ENCODE assay signal across 11 mouse cellular contexts in genomic region chr14:30326226-30326625, GRCm38 (mm10).
DNase-seq lines count a peak whose midpoint lies in the region; ATAC-seq and TF ChIP-seq lines count a peak whose summit lies in the region.
"Had no signal": no experiment of that assay in that cellular context is flagged by ENCODE, and none has a peak within 500 bp of the region (broad histone marks: within the 10 kb centered on the region; RNA-seq: fewer than 3 reads in every experiment).

No protein-coding gene starts in this region.

- no peaks in the 10 kb centered on the region for H3K27me3 ChIP-seq in kidney, adult 2 months (replicated peaks; ENCODE audit: control insufficient read depth, insufficient read depth, low read length)
- H3K27me3 ChIP-seq in kidney, embryonic 14.5 days (ENCODE audit: control insufficient read depth, insufficient read depth, low read length): no peaks in the 10 kb centered on the region
- H3K27me3 ChIP-seq in testis, adult 2 months (ENCODE audit: control insufficient read depth, insufficient read depth, low read length): no peaks in the 10 kb centered on the region
- H3K27me3 ChIP-seq: forebrain, embryonic 15.5 days had no signal

- peak overlapping the region; percentile 60 for H3K27ac ChIP-seq in kidney, adult 2 months (ENCODE audit: insufficient read depth, low read depth, low read length)
- no peak overlapping the region; the same call in 1 of the 2 replicates for H3K27ac ChIP-seq in kidney, embryonic 14.5 days (ENCODE audit: low read depth, low read length)
- peak overlapping the region; percentile 48; the same call in 1 of the 2 replicates for H3K27ac ChIP-seq in testis, adult 2 months (ENCODE audit: control insufficient read depth, insufficient read depth, low read depth, low read length)
- H3K27ac ChIP-seq: forebrain, embryonic 15.5 days had no signal

- TF ChIP-seq POLR2A in kidney, adult 2 months (IDR thresholded peaks at IDR 0.05; ENCODE audit: low read depth, low read length): no peak
- TF ChIP-seq POLR2A in testis, adult 2 months (IDR thresholded peaks at IDR 0.05; ENCODE audit: control insufficient read depth, low read depth, low read length): no peak

- no peak for TF ChIP-seq CTCF in kidney, adult 2 months (conservative IDR thresholded peaks at IDR 0.05; ENCODE audit: insufficient read depth, insufficient read length, low read depth, low read length)
- TF ChIP-seq CTCF in testis, adult 2 months (IDR thresholded peaks at IDR 0.05; ENCODE audit: control insufficient read depth, insufficient read depth, insufficient replicate concordance, low read depth, low read length): no peak

- WGBS in kidney, adult 2 months: 51% methylated on average over 4 of the region's 4 CpGs
- 61% methylated on average over 4 of the region's 4 CpGs for WGBS in kidney, embryonic 14.5 days

- ATAC-seq in kidney, embryonic 14.5 days (ENCODE audit: low FRiP score, low TSS enrichment): no peak
- ATAC-seq: activated CD4-positive, CD25-positive, alpha-beta regulatory T cell, adult 4 months; forebrain, embryonic 15.5 days had no signal

- peaks cover 7% of the 10 kb centered on the region; the same call in 1 of the 2 replicates for H3K4me1 ChIP-seq in kidney, adult 2 months (ENCODE audit: control insufficient read depth, insufficient read depth, low read length)
- peaks cover 20% of the 10 kb centered on the region for H3K4me1 ChIP-seq in kidney, embryonic 14.5 days (ENCODE audit: control insufficient read depth, insufficient read depth, low read length)
- H3K4me1 ChIP-seq in testis, adult 2 months (ENCODE audit: control insufficient read depth, insufficient read depth, low read length): peaks cover 5% of the 10 kb centered on the region; the same call in 1 of the 2 replicates
- H3K4me1 ChIP-seq: forebrain, embryonic 15.5 days had no signal

- H3K9ac ChIP-seq in kidney, embryonic 14.5 days (ENCODE audit: low read depth, low read length): no peak overlapping the region
- H3K9ac ChIP-seq: forebrain, embryonic 15.5 days had no signal

- H3K4me2 ChIP-seq in kidney, embryonic 14.5 days (replicated peaks; ENCODE audit: low read depth, low read length): no peak overlapping the region
- H3K4me2 ChIP-seq: forebrain, embryonic 15.5 days; midbrain, embryonic 11.5 days had no signal

- DNase-seq in kidney, adult 2 months: peak; percentile 47
- DNase-seq in testis, postnatal 14 days (ENCODE audit: low spot score): no peak
- peak; percentile 25 to 27 for DNase-seq in kidney, postnatal 36 days
- no peak for DNase-seq in right cerebral cortex, adult 2 months (ENCODE audit: low spot score in 2 of 2)
- DNase-seq in thymus, postnatal 10 days (ENCODE audit: low spot score in 2 of 2): no peak
- DNase-seq: right cerebral cortex, adult 18-20 months had no signal

- H3K36me3 ChIP-seq in kidney, adult 2 months (ENCODE audit: control insufficient read depth, insufficient read depth, low read length): no peaks in the 10 kb centered on the region
- H3K36me3 ChIP-seq in kidney, embryonic 14.5 days (ENCODE audit: control insufficient read depth, insufficient read depth, low read length): no peaks in the 10 kb centered on the region
- H3K36me3 ChIP-seq in testis, adult 2 months (ENCODE audit: control insufficient read depth, insufficient read depth, low read length): no peaks in the 10 kb centered on the region
- H3K36me3 ChIP-seq: forebrain, embryonic 15.5 days had no signal

- H3K4me3 ChIP-seq in kidney, adult 2 months (ENCODE audit: insufficient read depth, low read depth, low read length): no peak overlapping the region
- no peak overlapping the region for H3K4me3 ChIP-seq in kidney, embryonic 14.5 days (ENCODE audit: low read length)
- H3K4me3 ChIP-seq in testis, adult 2 months (ENCODE audit: control insufficient read depth, low read depth, low read length): no peak overlapping the region
- H3K4me3 ChIP-seq: forebrain, embryonic 15.5 days had no signal

- H3K9me3 ChIP-seq in kidney, embryonic 14.5 days (ENCODE audit: control insufficient read depth, low read length): no peaks in the 10 kb centered on the region
- H3K9me3 ChIP-seq: forebrain, embryonic 15.5 days had no signal

Comparison
In these comparisons a context has a peak if more than half of its experiments do, and no peak if none do; other contexts are left out.
1. DNase-seq: peak in kidney, adult 2 months (single experiment) and kidney, postnatal 36 days (2 of 2); none in testis, postnatal 14 days (single experiment), right cerebral cortex, adult 2 months (0 of 2) and thymus, postnatal 10 days (0 of 2).